Mouse (Mus musculus): ENCODE results near the gene Hoga1. TPM values are rescaled to one million over a fixed set of nuclear protein-coding genes. Genes with fewer than 3 reads are reported as not detected.

Gene Hoga1
- polyA plus RNA-seq, 1 experiment = 7.6 TPM

GRCm38 (mm10) chr19:42036357-42036756 lies 9.1 kb upstream of the Hoga1 start:
- TF ChIP-seq POLR2A (IDR thresholded peaks at IDR 0.05; ENCODE audit: borderline replicate concordance, extremely low read depth, low read depth, low read length) (no peak), CTCF (IDR thresholded peaks at IDR 0.05; ENCODE audit: insufficient read depth, low read length) (no peak)

GRCm38 (mm10) chr19:42037167-42037702 lies 8.2 kb upstream of the Hoga1 start:
- TF ChIP-seq CTCF (IDR thresholded peaks at IDR 0.05; ENCODE audit: insufficient read depth, low read length) (no peak), POLR2A (IDR thresholded peaks at IDR 0.05; ENCODE audit: borderline replicate concordance, extremely low read depth, low read depth, low read length) (no peak)
- no peak for DNase-seq
- no peak overlapping the region for H3K4me3 ChIP-seq (replicated peaks; ENCODE audit: extremely low read depth, low read depth, low read length)
- 0 out of 2 replicates have a peak, but pooled peaks cover 2% of the 10 kb centered on the region for H3K4me1 ChIP-seq (ENCODE audit: control insufficient read depth, insufficient read depth, low read length)
- WGBS = 64% methylated on average over 11 of the region's 11 CpGs

More at GRCm38 (mm10) chr19:42036357-42036756, 9.1 kb upstream of the Hoga1 start:
- DNase-seq = no peak
- H3K4me1 ChIP-seq (ENCODE audit: control insufficient read depth, insufficient read depth, low read length) = 0 out of 2 replicates have a peak, but pooled peaks cover 2% of the 10 kb centered on the region
- H3K4me3 ChIP-seq (replicated peaks; ENCODE audit: extremely low read depth, low read depth, low read length) = no peak overlapping the region
- 43% methylated on average over 3 of the region's 3 CpGs for WGBS

- WGBS = 89% methylated on average over 12 of the region's 12 CpGs
- no peak for DNase-seq
- 0 out of 2 replicates have a peak, but pooled peaks cover 2% of the 10 kb centered on the region for H3K4me1 ChIP-seq (ENCODE audit: control insufficient read depth, insufficient read depth, low read length)
- no peak overlapping the region for H3K4me3 ChIP-seq (replicated peaks; ENCODE audit: extremely low read depth, low read depth, low read length)
- TF ChIP-seq POLR2A (IDR thresholded peaks at IDR 0.05; ENCODE audit: borderline replicate concordance, extremely low read depth, low read depth, low read length) (no peak), CTCF (IDR thresholded peaks at IDR 0.05; ENCODE audit: insufficient read depth, low read length) (no peak)
Observed at GRCm38 (mm10) chr19:42038310-42038709, 7.1 kb upstream of the Hoga1 start.

GRCm38 (mm10) chr19:42043988-42044387 lies 1.4 kb upstream of the Hoga1 start:
- no peak for DNase-seq
- Histone ChIP-seq H3K4me3 (replicated peaks; ENCODE audit: extremely low read depth, low read depth, low read length) (no peak overlapping the region), H3K4me1 (ENCODE audit: control insufficient read depth, insufficient read depth, low read length) (peaks cover 4% of the 10 kb centered on the region)
- TF ChIP-seq CTCF (IDR thresholded peaks at IDR 0.05; ENCODE audit: insufficient read depth, low read length) (no peak), POLR2A (IDR thresholded peaks at IDR 0.05; ENCODE audit: borderline replicate concordance, extremely low read depth, low read depth, low read length) (no peak)
- 96% methylated on average over 6 of the region's 6 CpGs for WGBS

- DNase-seq = no peak
- TF ChIP-seq POLR2A (IDR thresholded peaks at IDR 0.05; ENCODE audit: borderline replicate concordance, extremely low read depth, low read depth, low read length) (no peak), CTCF (IDR thresholded peaks at IDR 0.05; ENCODE audit: insufficient read depth, low read length) (no peak)
- WGBS = 92% methylated on average over 1 of the region's 1 CpGs
- H3K4me3 ChIP-seq (replicated peaks; ENCODE audit: extremely low read depth, low read depth, low read length) = no peak overlapping the region
- H3K4me1 ChIP-seq (ENCODE audit: control insufficient read depth, insufficient read depth, low read length) = peaks cover 4% of the 10 kb centered on the region
Observed at GRCm38 (mm10) chr19:42050251-42050650, 4.8 kb downstream of the Hoga1 start.

- no peak for DNase-seq
- TF ChIP-seq POLR2A (IDR thresholded peaks at IDR 0.05; ENCODE audit: borderline replicate concordance, extremely low read depth, low read depth, low read length) (no peak), CTCF (IDR thresholded peaks at IDR 0.05; ENCODE audit: insufficient read depth, low read length) (no peak)
- Histone ChIP-seq H3K4me3 (replicated peaks; ENCODE audit: extremely low read depth, low read depth, low read length) (no peak overlapping the region), H3K4me1 (ENCODE audit: control insufficient read depth, insufficient read depth, low read length) (no peaks in the 10 kb centered on the region)
- WGBS = 82% methylated on average over 3 of the region's 3 CpGs
Observed at GRCm38 (mm10) chr19:42051351-42051750, 5.9 kb downstream of the Hoga1 start.

GRCm38 (mm10) chr19:42051948-42052347 lies 6.5 kb downstream of the Hoga1 start, which contains the start of gene 4933411K16Rik:
Gene 4933411K16Rik, plus strand, starts transcription at chr19:42052248.
- H3K4me1 ChIP-seq (ENCODE audit: control insufficient read depth, insufficient read depth, low read length) = no peaks in the 10 kb centered on the region
- DNase-seq = no peak
- WGBS = 86% methylated on average over 4 of the region's 4 CpGs
- no peak for TF ChIP-seq CTCF (IDR thresholded peaks at IDR 0.05; ENCODE audit: insufficient read depth, low read length)
- no peak for TF ChIP-seq POLR2A (IDR thresholded peaks at IDR 0.05; ENCODE audit: borderline replicate concordance, extremely low read depth, low read depth, low read length)
- H3K4me3 ChIP-seq (replicated peaks; ENCODE audit: extremely low read depth, low read depth, low read length) = no peak within 1 kb of the TSS

GRCm38 (mm10) chr19:42054255-42054654 lies 8.8 kb downstream of the Hoga1 start:
- 54% methylated on average over 6 of the region's 6 CpGs for WGBS
- TF ChIP-seq POLR2A (IDR thresholded peaks at IDR 0.05; ENCODE audit: borderline replicate concordance, extremely low read depth, low read depth, low read length) (no peak), CTCF (IDR thresholded peaks at IDR 0.05; ENCODE audit: insufficient read depth, low read length) (no peak)
- DNase-seq = peak; percentile 23

GRCm38 (mm10) chr19:42055881-42056280 lies 10.5 kb downstream of the Hoga1 start:
- WGBS = 77% methylated on average over 2 of the region's 2 CpGs
- Histone ChIP-seq H3K4me1 (ENCODE audit: control insufficient read depth, insufficient read depth, low read length) (no peaks in the 10 kb centered on the region), H3K4me3 (replicated peaks; ENCODE audit: extremely low read depth, low read depth, low read length) (no peak overlapping the region)
- TF ChIP-seq CTCF (IDR thresholded peaks at IDR 0.05; ENCODE audit: insufficient read depth, low read length) (no peak), POLR2A (IDR thresholded peaks at IDR 0.05; ENCODE audit: borderline replicate concordance, extremely low read depth, low read depth, low read length) (no peak)
- no peak for DNase-seq

More at GRCm38 (mm10) chr19:42054255-42054654, 8.8 kb downstream of the Hoga1 start:
- H3K4me3 ChIP-seq (replicated peaks; ENCODE audit: extremely low read depth, low read depth, low read length) = no peak overlapping the region
- no peaks in the 10 kb centered on the region for H3K4me1 ChIP-seq (ENCODE audit: control insufficient read depth, insufficient read depth, low read length)

GRCm38 (mm10) chr19:42056719-42057409 lies 11.5 kb downstream of the Hoga1 start:
- WGBS = 78% methylated on average over 6 of the region's 6 CpGs
- no peak overlapping the region for H3K4me3 ChIP-seq (replicated peaks; ENCODE audit: extremely low read depth, low read depth, low read length)
- no peak for DNase-seq
- no peaks in the 10 kb centered on the region for H3K4me1 ChIP-seq (ENCODE audit: control insufficient read depth, insufficient read depth, low read length)
- no peak for TF ChIP-seq CTCF (IDR thresholded peaks at IDR 0.05; ENCODE audit: insufficient read depth, low read length)
- TF ChIP-seq POLR2A (IDR thresholded peaks at IDR 0.05; ENCODE audit: borderline replicate concordance, extremely low read depth, low read depth, low read length) = no peak

Measured in lung, adult 2 months (tissue).